Mouse (Mus musculus): Measurements from ENCODE around the gene Sycp3. TPM values are rescaled to one million over a fixed set of nuclear protein-coding genes. Genes with fewer than 3 reads are reported as not detected.
A peak's percentile ranks its signal among the peaks of the same experiment; 100 is the strongest.
"Not testable (repeated sequence)": the region's sequence is repeated elsewhere in the genome, so short reads cannot be mapped to it uniquely, and the experiment has no call there.

The Sycp3 gene
- polyA plus RNA-seq, 1 experiment: 15.9 TPM

DNA sequence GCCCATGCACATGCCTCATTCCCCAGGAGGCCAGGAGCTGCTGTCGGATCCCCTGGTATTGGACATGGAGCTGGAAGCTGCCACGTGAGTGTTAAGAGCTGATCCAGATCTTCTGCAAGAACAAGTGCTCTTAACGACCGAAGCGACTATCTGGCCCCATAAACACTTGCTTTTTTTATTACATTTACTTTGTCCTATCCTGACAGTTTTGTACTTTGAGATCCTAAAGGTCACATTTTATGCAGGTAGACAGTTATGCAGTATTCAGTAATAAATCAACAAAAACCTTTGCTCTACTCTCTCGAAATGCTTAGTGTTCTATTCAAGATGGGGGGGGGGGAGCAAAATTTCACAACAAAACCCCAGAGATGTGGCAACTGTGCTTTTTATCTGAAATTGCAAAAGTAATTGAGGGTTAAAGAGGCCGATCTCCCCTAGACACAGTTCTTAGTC lies 48.3 kb downstream of the Sycp3 start:
- Histone ChIP-seq H3K4me1 (ENCODE audit: control insufficient read depth, insufficient read depth, low read length) (peaks cover 1% of the 10 kb centered on the region), H3K27ac (ENCODE audit: insufficient read depth, low read length) (no peak overlapping the region), H3K9ac (ENCODE audit: low read depth, poor library complexity, severe bottlenecking) (no peak overlapping the region), H3K4me3 (ENCODE audit: low read depth, low read length) (no peak overlapping the region), H3K27me3 (ENCODE audit: control insufficient read depth, insufficient read depth, low read length, poor library complexity, severe bottlenecking) (no peaks in the 10 kb centered on the region), H3K36me3 (ENCODE audit: control insufficient read depth, insufficient read depth, low read length, poor library complexity, severe bottlenecking) (no peaks in the 10 kb centered on the region), H3K9me3 (replicated peaks; ENCODE audit: control insufficient read depth, insufficient read depth, low read length, poor library complexity, severe bottlenecking) (no peaks in the 10 kb centered on the region)
- no peak for TF ChIP-seq CTCF (IDR thresholded peaks at IDR 0.05; ENCODE audit: low read depth, low read length)

DNA sequence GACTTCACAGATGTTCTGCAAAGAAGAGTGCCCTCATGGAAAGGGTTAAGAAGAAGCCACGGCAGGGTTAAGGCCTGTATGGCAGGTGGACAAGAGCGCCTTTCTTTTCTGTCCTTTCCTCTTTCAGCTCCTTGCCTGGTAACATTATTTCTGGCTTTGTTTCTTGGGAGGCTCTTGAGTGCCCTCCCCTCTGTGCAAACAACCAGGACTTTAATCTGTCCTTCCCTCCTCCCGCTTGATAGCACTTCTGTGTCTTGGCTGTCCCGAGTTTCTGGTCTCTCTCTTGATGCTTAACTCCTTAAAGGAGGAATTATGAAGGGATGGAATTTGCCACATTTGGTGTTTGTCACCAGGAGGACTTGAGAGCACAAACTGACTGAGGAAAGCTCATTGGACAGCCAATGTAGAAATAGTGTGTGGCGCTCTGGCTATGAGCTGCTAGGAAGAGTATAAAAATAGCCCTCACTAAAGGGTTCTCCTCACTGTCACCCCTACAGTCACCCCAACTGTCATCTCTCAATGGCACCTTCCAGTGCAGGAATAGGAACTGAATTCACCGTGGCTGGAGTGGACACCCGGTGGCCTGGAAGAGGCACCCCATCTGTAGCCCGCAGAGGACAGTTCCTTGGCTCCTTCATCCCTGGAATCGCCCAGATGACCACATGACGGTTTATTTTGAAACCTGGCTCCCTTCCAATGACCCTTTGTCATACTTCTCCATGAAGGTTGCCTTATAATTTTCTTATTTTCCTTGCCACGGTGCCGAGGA lies 51.3 kb downstream of the Sycp3 start:
- Histone ChIP-seq H3K4me3 (ENCODE audit: low read depth, low read length) (no peak overlapping the region), H3K27me3 (ENCODE audit: control insufficient read depth, insufficient read depth, low read length, poor library complexity, severe bottlenecking) (no peaks in the 10 kb centered on the region), H3K36me3 (ENCODE audit: control insufficient read depth, insufficient read depth, low read length, poor library complexity, severe bottlenecking) (no peaks in the 10 kb centered on the region), H3K9ac (ENCODE audit: low read depth, poor library complexity, severe bottlenecking) (no peak overlapping the region), H3K4me1 (ENCODE audit: control insufficient read depth, insufficient read depth, low read length) (peaks cover 2% of the 10 kb centered on the region), H3K9me3 (replicated peaks; ENCODE audit: control insufficient read depth, insufficient read depth, low read length, poor library complexity, severe bottlenecking) (no peaks in the 10 kb centered on the region), H3K27ac (ENCODE audit: insufficient read depth, low read length) (no peak overlapping the region)
- TF ChIP-seq CTCF (IDR thresholded peaks at IDR 0.05; ENCODE audit: low read depth, low read length) (no peak), POLR2A (IDR thresholded peaks at IDR 0.05; ENCODE audit: insufficient read depth, low read length) (no peak), EP300 (IDR thresholded peaks at IDR 0.05; ENCODE audit: insufficient read depth, low read depth, low read length) (no peak)

DNA sequence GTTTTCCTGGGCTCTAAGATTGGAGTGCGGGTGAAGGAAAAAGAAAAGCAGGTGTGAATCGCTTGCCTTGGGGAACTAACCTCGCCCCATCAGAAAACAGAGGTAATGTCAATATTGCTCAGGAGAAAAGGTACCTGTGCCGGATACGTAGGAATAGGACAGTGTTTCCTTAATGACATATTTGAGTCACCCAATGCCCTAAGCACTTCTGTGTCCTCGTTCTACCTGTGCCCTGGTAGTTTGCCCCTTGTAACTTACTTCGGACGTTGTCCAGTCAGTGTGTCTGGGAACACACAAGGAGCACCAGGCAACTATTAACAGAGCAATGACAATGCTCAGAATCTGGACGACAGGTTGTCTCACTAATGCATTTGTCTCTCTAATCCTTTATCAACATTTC lies 52.0 kb downstream of the Sycp3 start:
- no peaks in the 10 kb centered on the region for H3K9me3 ChIP-seq (replicated peaks; ENCODE audit: control insufficient read depth, insufficient read depth, low read length, poor library complexity, severe bottlenecking)
- no peaks in the 10 kb centered on the region for H3K36me3 ChIP-seq (ENCODE audit: control insufficient read depth, insufficient read depth, low read length, poor library complexity, severe bottlenecking)
- H3K9ac ChIP-seq (ENCODE audit: low read depth, poor library complexity, severe bottlenecking): no peak overlapping the region
- H3K4me3 ChIP-seq (ENCODE audit: low read depth, low read length): no peak overlapping the region
- no peak for TF ChIP-seq EP300 (IDR thresholded peaks at IDR 0.05; ENCODE audit: insufficient read depth, low read depth, low read length)
- TF ChIP-seq CTCF (IDR thresholded peaks at IDR 0.05; ENCODE audit: low read depth, low read length): no peak
- TF ChIP-seq POLR2A (IDR thresholded peaks at IDR 0.05; ENCODE audit: insufficient read depth, low read length): no peak
- H3K4me1 ChIP-seq (ENCODE audit: control insufficient read depth, insufficient read depth, low read length): peaks cover 2% of the 10 kb centered on the region
- H3K27me3 ChIP-seq (ENCODE audit: control insufficient read depth, insufficient read depth, low read length, poor library complexity, severe bottlenecking): no peaks in the 10 kb centered on the region
- no peak overlapping the region for H3K27ac ChIP-seq (ENCODE audit: insufficient read depth, low read length)

DNA sequence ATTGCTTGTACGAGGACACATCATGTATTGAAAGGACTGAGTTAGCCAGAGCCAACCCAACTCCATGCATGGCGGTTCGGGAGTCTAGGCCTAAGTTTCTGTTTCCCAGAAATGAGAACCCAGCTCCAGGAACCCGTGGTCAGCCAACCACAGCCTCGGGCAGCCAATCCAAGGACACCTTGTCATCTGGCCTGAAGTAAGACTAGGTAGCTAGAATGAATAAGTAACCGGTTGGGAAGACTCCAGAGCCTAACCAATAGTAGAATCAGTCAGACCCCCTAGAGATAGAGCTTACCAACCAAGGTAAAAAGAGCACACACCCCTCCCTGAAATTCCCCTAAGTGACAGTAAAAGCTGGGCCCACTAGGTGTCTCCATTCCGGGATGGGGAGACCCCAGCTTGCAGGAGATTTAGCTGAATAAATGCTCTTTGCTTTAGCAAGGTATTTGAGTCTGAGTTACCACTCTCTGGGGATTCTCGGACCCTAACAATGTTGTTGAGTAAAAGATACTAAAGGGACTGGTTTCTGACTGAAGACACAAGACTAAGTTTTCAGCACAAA lies 54.3 kb downstream of the Sycp3 start:
- no peaks in the 10 kb centered on the region for H3K36me3 ChIP-seq (ENCODE audit: control insufficient read depth, insufficient read depth, low read length, poor library complexity, severe bottlenecking)
- H3K9me3 ChIP-seq (replicated peaks; ENCODE audit: control insufficient read depth, insufficient read depth, low read length, poor library complexity, severe bottlenecking): no peaks in the 10 kb centered on the region
- H3K4me3 ChIP-seq (ENCODE audit: low read depth, low read length): no peak overlapping the region
- no peaks in the 10 kb centered on the region for H3K27me3 ChIP-seq (ENCODE audit: control insufficient read depth, insufficient read depth, low read length, poor library complexity, severe bottlenecking)
- peaks cover 2% of the 10 kb centered on the region for H3K4me1 ChIP-seq (ENCODE audit: control insufficient read depth, insufficient read depth, low read length)
- peak overlapping the region; percentile 91 for H3K27ac ChIP-seq (ENCODE audit: insufficient read depth, low read length)
- no peak for TF ChIP-seq POLR2A (IDR thresholded peaks at IDR 0.05; ENCODE audit: insufficient read depth, low read length)
- TF ChIP-seq CTCF (IDR thresholded peaks at IDR 0.05; ENCODE audit: low read depth, low read length): peak; percentile 30
- TF ChIP-seq EP300 (IDR thresholded peaks at IDR 0.05; ENCODE audit: insufficient read depth, low read depth, low read length): 0 out of 2 replicates have a peak, but pooled peaks have one; percentile 25
- H3K9ac ChIP-seq (ENCODE audit: low read depth, poor library complexity, severe bottlenecking): peak overlapping the region; percentile 15; the same call in 1 of the 2 replicates

DNA sequence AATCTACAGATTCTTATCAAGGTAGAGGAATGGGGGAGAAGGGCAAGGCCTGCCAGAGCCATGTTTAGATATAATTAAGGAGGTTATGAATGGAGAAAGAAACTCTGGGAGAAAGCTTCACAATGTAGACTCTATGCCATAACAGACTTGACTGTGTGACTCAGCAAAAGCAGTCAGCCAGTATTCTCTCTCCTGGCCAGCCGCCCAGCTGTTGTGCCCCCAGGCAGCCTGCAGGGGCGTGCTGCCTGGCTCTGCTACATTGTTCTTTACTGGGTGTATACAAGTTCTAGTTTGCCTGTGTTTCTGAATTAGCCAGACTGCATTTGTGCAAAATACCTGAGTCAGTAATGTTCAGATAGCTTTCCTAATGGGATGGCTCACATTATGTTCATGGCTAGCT lies 55.1 kb downstream of the Sycp3 start:
- no peaks in the 10 kb centered on the region for H3K9me3 ChIP-seq (replicated peaks; ENCODE audit: control insufficient read depth, insufficient read depth, low read length, poor library complexity, severe bottlenecking)
- H3K27ac ChIP-seq (ENCODE audit: insufficient read depth, low read length): peak overlapping the region; percentile 91
- TF ChIP-seq POLR2A (IDR thresholded peaks at IDR 0.05; ENCODE audit: insufficient read depth, low read length) (no peak), CTCF (IDR thresholded peaks at IDR 0.05; ENCODE audit: low read depth, low read length) (peak; percentile 37), EP300 (IDR thresholded peaks at IDR 0.05; ENCODE audit: insufficient read depth, low read depth, low read length) (peak; percentile 87)
- no peak overlapping the region for H3K9ac ChIP-seq (ENCODE audit: low read depth, poor library complexity, severe bottlenecking)
- peaks cover 2% of the 10 kb centered on the region for H3K4me1 ChIP-seq (ENCODE audit: control insufficient read depth, insufficient read depth, low read length)
- no peaks in the 10 kb centered on the region for H3K27me3 ChIP-seq (ENCODE audit: control insufficient read depth, insufficient read depth, low read length, poor library complexity, severe bottlenecking)
- H3K36me3 ChIP-seq (ENCODE audit: control insufficient read depth, insufficient read depth, low read length, poor library complexity, severe bottlenecking): no peaks in the 10 kb centered on the region
- no peak overlapping the region for H3K4me3 ChIP-seq (ENCODE audit: low read depth, low read length)

DNA sequence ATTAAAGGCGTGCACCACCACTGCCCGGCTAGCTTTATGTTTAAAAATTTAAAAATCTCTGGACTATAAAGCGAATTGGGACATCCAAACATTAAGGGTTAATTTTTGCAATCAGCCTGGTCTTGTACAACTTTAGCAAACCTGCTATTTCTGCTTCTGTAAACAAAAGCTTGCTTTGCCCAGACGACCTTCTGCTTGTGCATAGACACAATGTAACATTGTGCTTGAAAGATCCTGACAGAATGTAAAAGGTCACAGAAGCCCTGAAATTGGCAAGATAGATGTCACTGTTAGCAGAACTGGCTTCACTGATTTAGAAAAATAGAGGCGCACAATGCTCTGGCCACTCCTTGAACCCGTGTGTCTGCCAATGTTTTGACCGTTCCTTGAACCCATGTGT lies 55.7 kb downstream of the Sycp3 start:
- peak overlapping the region; percentile 63 for H3K27ac ChIP-seq (ENCODE audit: insufficient read depth, low read length)
- not testable (repeated sequence) for H3K9me3 ChIP-seq (replicated peaks; ENCODE audit: control insufficient read depth, insufficient read depth, low read length, poor library complexity, severe bottlenecking); H3K4me3 ChIP-seq (ENCODE audit: low read depth, low read length); H3K36me3 ChIP-seq (ENCODE audit: control insufficient read depth, insufficient read depth, low read length, poor library complexity, severe bottlenecking); H3K9ac ChIP-seq (ENCODE audit: low read depth, poor library complexity, severe bottlenecking); H3K27me3 ChIP-seq (ENCODE audit: control insufficient read depth, insufficient read depth, low read length, poor library complexity, severe bottlenecking); H3K4me1 ChIP-seq (ENCODE audit: control insufficient read depth, insufficient read depth, low read length)
